Mouse (Mus musculus): Measurements from ENCODE around the gene Atrip. TPM values are rescaled to one million over a fixed set of nuclear protein-coding genes. Genes with fewer than 3 reads are reported as not detected.

Atrip gene
- polyA plus RNA-seq, 1 experiment = 21.9 TPM

- DNase-seq = no peak
- 85% methylated on average over 9 of the region's 9 CpGs for WGBS
- Histone ChIP-seq H3K4me1 (ENCODE audit: control insufficient read depth, insufficient read depth, low read length) (peaks cover 6% of the 10 kb centered on the region), H3K4me3 (replicated peaks; ENCODE audit: extremely low read depth, low read depth, low read length) (no peak overlapping the region)
- no peak for TF ChIP-seq POLR2A (IDR thresholded peaks at IDR 0.05; ENCODE audit: borderline replicate concordance, extremely low read depth, low read depth, low read length)
- TF ChIP-seq CTCF (IDR thresholded peaks at IDR 0.05; ENCODE audit: insufficient read depth, low read length) = no peak
Measured at GRCm38 (mm10) chr9:109049996-109050673, 23.8 kb downstream of the Atrip start.

- no peak for DNase-seq
- WGBS = 68% methylated on average over 7 of the region's 7 CpGs
- H3K4me3 ChIP-seq (replicated peaks; ENCODE audit: extremely low read depth, low read depth, low read length) = no peak overlapping the region
- H3K4me1 ChIP-seq (ENCODE audit: control insufficient read depth, insufficient read depth, low read length) = peaks cover 3% of the 10 kb centered on the region
- TF ChIP-seq CTCF (IDR thresholded peaks at IDR 0.05; ENCODE audit: insufficient read depth, low read length) (no peak), POLR2A (IDR thresholded peaks at IDR 0.05; ENCODE audit: borderline replicate concordance, extremely low read depth, low read depth, low read length) (no peak)
Measured at GRCm38 (mm10) chr9:109049316-109049715, 24.6 kb downstream of the Atrip start.

GRCm38 (mm10) chr9:109046306-109046705 is 27.6 kb downstream of the Atrip start:
- DNase-seq = peak; percentile 63
- peaks cover 6% of the 10 kb centered on the region for H3K4me1 ChIP-seq (ENCODE audit: control insufficient read depth, insufficient read depth, low read length)
- 28% methylated on average over 5 of the region's 5 CpGs for WGBS
- no peak overlapping the region for H3K4me3 ChIP-seq (replicated peaks; ENCODE audit: extremely low read depth, low read depth, low read length)
- TF ChIP-seq POLR2A (IDR thresholded peaks at IDR 0.05; ENCODE audit: borderline replicate concordance, extremely low read depth, low read depth, low read length) (no peak), CTCF (IDR thresholded peaks at IDR 0.05; ENCODE audit: insufficient read depth, low read length) (peak; percentile 78)

DNA sequence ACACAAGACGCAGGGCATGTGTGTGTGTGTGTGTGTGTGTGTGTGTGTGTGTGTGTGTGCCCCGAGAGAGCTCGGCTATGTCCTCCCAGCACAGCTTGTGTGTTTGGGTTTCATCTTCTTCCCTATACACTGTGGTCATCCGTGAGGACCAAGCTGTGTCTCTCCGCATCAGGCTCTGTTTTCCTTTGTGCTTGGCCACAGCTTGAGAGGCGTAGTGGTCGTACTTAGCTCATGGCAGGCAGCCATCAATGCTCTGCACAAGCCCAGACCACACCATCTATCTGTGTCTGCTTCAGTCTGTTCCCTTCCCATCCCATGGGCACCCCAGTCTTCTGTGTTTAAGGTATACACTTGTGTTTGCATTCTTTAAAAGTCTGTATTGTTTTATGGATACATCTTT is 32.6 kb downstream of the Atrip start:
- no peak for TF ChIP-seq POLR2A (IDR thresholded peaks at IDR 0.05; ENCODE audit: borderline replicate concordance, extremely low read depth, low read depth, low read length)
- TF ChIP-seq CTCF (IDR thresholded peaks at IDR 0.05; ENCODE audit: insufficient read depth, low read length) = no peak
- WGBS = 25% methylated on average over 7 of the region's 7 CpGs
- Histone ChIP-seq H3K4me1 (ENCODE audit: control insufficient read depth, insufficient read depth, low read length) (peaks cover 18% of the 10 kb centered on the region), H3K4me3 (replicated peaks; ENCODE audit: extremely low read depth, low read depth, low read length) (peak overlapping the region; percentile 40)
- no peak for DNase-seq

DNA sequence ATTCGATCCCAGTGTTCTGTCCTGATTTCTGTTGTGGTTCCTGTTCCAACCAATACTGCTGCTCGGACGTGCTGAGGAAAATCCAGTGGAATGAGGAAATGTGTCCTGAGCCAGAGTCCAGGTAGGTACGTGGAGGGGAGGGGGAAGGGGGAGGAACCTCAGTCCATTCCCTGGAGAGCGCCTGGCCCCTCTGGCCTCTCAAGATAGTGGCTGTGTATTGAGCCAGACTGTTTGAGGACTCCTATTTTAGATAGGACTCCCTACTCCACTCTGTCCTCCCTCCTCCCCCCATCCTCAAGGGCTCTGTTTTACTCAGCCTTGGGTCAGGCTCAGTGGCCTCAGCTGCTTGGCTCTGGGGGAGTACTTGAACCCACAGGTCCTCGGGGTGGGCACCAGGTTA is 33.0 kb downstream of the Atrip start:
- H3K4me3 ChIP-seq (replicated peaks; ENCODE audit: extremely low read depth, low read depth, low read length) = peak overlapping the region; percentile 40
- WGBS = 24% methylated on average over 6 of the region's 6 CpGs
- peaks cover 18% of the 10 kb centered on the region for H3K4me1 ChIP-seq (ENCODE audit: control insufficient read depth, insufficient read depth, low read length)
- TF ChIP-seq POLR2A (IDR thresholded peaks at IDR 0.05; ENCODE audit: borderline replicate concordance, extremely low read depth, low read depth, low read length) (no peak), CTCF (IDR thresholded peaks at IDR 0.05; ENCODE audit: insufficient read depth, low read length) (no peak)
- no peak for DNase-seq

- TF ChIP-seq POLR2A (IDR thresholded peaks at IDR 0.05; ENCODE audit: borderline replicate concordance, extremely low read depth, low read depth, low read length) = no peak
- no peak for TF ChIP-seq CTCF (IDR thresholded peaks at IDR 0.05; ENCODE audit: insufficient read depth, low read length)
- Histone ChIP-seq H3K4me3 (replicated peaks; ENCODE audit: extremely low read depth, low read depth, low read length) (peak overlapping the region; percentile 87), H3K4me1 (ENCODE audit: control insufficient read depth, insufficient read depth, low read length) (peaks cover 18% of the 10 kb centered on the region)
- DNase-seq = no peak
- 35% methylated on average over 8 of the region's 8 CpGs for WGBS
Measured at GRCm38 (mm10) chr9:109040216-109040615, 33.7 kb downstream of the Atrip start.

- Histone ChIP-seq H3K4me3 (replicated peaks; ENCODE audit: extremely low read depth, low read depth, low read length) (peak overlapping the region; percentile 87), H3K4me1 (ENCODE audit: control insufficient read depth, insufficient read depth, low read length) (peaks cover 18% of the 10 kb centered on the region)
- TF ChIP-seq CTCF (IDR thresholded peaks at IDR 0.05; ENCODE audit: insufficient read depth, low read length) = no peak
- no peak for TF ChIP-seq POLR2A (IDR thresholded peaks at IDR 0.05; ENCODE audit: borderline replicate concordance, extremely low read depth, low read depth, low read length)
- WGBS = 36% methylated on average over 4 of the region's 4 CpGs
- DNase-seq = no peak
Measured at GRCm38 (mm10) chr9:109039681-109040080, 34.2 kb downstream of the Atrip start.

DNA sequence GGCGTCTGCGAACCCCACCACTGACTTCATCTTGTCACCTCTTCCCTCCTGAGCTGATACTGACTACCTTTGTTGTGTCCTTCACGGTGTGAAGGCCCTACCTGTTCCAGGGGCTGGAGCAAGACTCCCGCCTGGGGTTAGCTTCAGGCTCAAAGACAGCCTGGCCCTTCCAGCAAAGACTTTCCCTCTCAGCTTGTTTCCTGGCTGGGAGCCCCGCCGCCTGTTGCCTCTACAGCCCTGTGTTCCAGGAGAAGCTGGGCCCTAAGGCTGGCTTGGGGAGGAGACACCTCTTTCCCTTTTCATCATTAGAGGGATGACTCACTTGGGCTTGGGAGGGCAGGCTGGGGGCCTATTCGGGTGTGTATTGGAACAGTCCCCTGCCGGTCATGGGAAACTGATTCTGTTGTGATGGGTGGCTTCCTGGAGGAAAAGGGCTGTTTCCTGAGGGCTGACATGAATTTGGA is 35.0 kb downstream of the Atrip start:
- 5% methylated on average over 8 of the region's 8 CpGs for WGBS
- peak; percentile 61; the same call in 1 of the 2 replicates for TF ChIP-seq POLR2A (IDR thresholded peaks at IDR 0.05; ENCODE audit: borderline replicate concordance, extremely low read depth, low read depth, low read length)
- TF ChIP-seq CTCF (IDR thresholded peaks at IDR 0.05; ENCODE audit: insufficient read depth, low read length) = no peak
- DNase-seq = peak; percentile 69

DNA sequence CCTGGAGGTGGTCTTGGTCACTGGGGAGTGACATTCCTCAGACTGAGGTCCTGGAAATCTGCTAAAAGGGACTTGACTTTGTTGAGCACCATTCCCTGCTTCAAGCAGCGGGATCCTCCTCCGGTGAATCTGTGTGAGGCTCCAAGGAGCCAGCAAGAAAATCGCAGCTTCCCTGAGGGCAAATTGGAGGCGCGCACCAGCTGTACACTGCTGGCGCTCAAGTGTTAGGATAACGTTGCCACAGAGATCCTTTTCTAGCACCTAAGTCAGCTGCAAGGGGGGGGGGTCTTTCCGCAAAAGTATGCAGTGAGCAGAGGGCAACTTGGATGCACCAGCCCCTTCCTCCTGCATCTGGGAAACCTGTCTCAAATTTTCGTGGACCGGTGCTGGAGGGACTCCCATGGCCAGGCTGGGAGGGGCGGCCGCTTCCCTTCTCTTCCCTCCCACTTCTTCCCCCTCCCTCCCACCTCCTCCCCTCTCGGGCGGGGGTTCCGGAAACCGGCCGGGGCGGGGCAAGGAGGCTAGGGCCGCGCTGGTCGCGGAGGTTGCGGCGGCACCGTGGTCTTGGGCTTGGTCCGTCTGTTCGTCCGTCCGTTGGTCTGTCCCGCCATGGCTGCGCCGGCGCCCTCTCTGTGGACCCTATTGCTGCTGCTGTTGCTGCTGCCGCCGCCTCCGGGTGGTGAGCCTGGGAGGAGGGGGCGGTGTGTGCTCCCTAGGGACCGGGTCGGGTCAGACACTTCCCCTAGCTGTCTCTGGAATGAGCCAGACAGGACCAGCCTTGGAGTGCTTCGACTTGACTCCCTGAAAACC is 35.6 kb downstream of the Atrip start, which contains the start of gene Shisa5:
TSS of gene Shisa5 (plus strand) at position 480 of the 810 bp plus-strand sequence.
- Histone ChIP-seq H3K4me3 (replicated peaks; ENCODE audit: extremely low read depth, low read depth, low read length) (peak within 1 kb of the TSS; percentile 87), H3K4me1 (ENCODE audit: control insufficient read depth, insufficient read depth, low read length) (peaks cover 18% of the 10 kb centered on the region)
- TF ChIP-seq CTCF (IDR thresholded peaks at IDR 0.05; ENCODE audit: insufficient read depth, low read length) (no peak), POLR2A (IDR thresholded peaks at IDR 0.05; ENCODE audit: borderline replicate concordance, extremely low read depth, low read depth, low read length) (peak; percentile 93)
- WGBS = 1% methylated on average over 39 of the region's 40 CpGs
- DNase-seq = peak; percentile 86

More for the DNA sequence above, 35.0 kb downstream of the Atrip start:
- Histone ChIP-seq H3K4me3 (replicated peaks; ENCODE audit: extremely low read depth, low read depth, low read length) (peak overlapping the region; percentile 87), H3K4me1 (ENCODE audit: control insufficient read depth, insufficient read depth, low read length) (peaks cover 18% of the 10 kb centered on the region)
